Mouse (Mus musculus) midbrain, embryonic 13.5 days (tissue): ENCODE measurements at regions not wholly inside any gene's neighbourhood (a gene's known extent, or its start where the extent isn't known, plus 50 kb on each side); places are given as distances from the start of the nearest gene placed in this dataset.

ENCODE experiments used
- ATAC-seq: fragments of 200-750 bp; cut with Nextera tagmentation; 2 replicates; pipeline ENCODE4 v1.8.0; 2017; ENCODE audit warnings: mild to moderate bottlenecking, moderate TSS enrichment, moderate library complexity
- H3K27ac ChIP-seq: fragments of 300-500 bp; sonication (generic); 2 replicates; pipeline ENCODE4 v1.5.1; 2015; ENCODE audit warnings: inconsistent platforms, mild to moderate bottlenecking, moderate library complexity
- H3K27me3 ChIP-seq: fragments of 300-500 bp; sonication (generic); 2 replicates; pipeline ENCODE4 v1.6.1; 2015; ENCODE audit warnings: mild to moderate bottlenecking, inconsistent platforms
- H3K36me3 ChIP-seq: fragments of 300-500 bp; sonication (generic); 2 replicates; pipeline ENCODE4 v1.6.1; 2015; ENCODE audit warnings: mild to moderate bottlenecking, inconsistent platforms
- H3K4me1 ChIP-seq: fragments of 300-500 bp; sonication (generic); replicated peaks from 2 replicates; pipeline ENCODE4 v1.6.1; 2015; ENCODE audit warnings: inconsistent platforms
- H3K4me2 ChIP-seq: fragments of 300-500 bp; sonication (generic); replicated peaks from 2 replicates; pipeline ENCODE4 v1.6.1; 2015; ENCODE audit warnings: moderate library complexity, mild to moderate bottlenecking, inconsistent platforms
- H3K4me3 ChIP-seq: fragments of 300-500 bp; sonication (generic); replicated peaks from 2 replicates; pipeline ENCODE4 v1.5.1; 2015; ENCODE audit warnings: mild to moderate bottlenecking, inconsistent platforms
- H3K9ac ChIP-seq: fragments of 300-500 bp; sonication (generic); replicated peaks from 2 replicates; pipeline ENCODE4 v1.6.1; 2015; ENCODE audit warnings: mild to moderate bottlenecking, inconsistent platforms
- H3K9me3 ChIP-seq: fragments of 300-500 bp; sonication (generic); 2 replicates; pipeline ENCODE4 v1.6.1; 2016; ENCODE audit warnings: mild to moderate bottlenecking, inconsistent platforms
- WGBS: fragments of 180-500 bp; shearing (Covaris S2); methylation state at CpG from one replicate; pipeline ENCODE4 v1.1.7; 2015; 5-methylcytosine and 5-hydroxymethylcytosine counted together

- no peaks in the 10 kb centered on the region for H3K27me3 ChIP-seq
- 86% methylated on average over 3 of the region's 3 CpGs for WGBS
Measured at GRCm38 (mm10) chr8:52704055-52704454, 807.5 kb upstream of the Aga start.

GRCm38 (mm10) chr8:52732150-52732549, 779.4 kb upstream of the Aga start:
- Histone ChIP-seq H3K4me1 (no peaks in the 10 kb centered on the region), H3K27ac (no peak overlapping the region), H3K4me3 (no peak overlapping the region), H3K36me3 (no peaks in the 10 kb centered on the region), H3K4me2 (no peak overlapping the region), H3K27me3 (no peaks in the 10 kb centered on the region), H3K9me3 (no peaks in the 10 kb centered on the region), H3K9ac (no peak overlapping the region)
- ATAC-seq: peak; percentile 70
- 72% methylated on average over 4 of the region's 4 CpGs for WGBS

More at GRCm38 (mm10) chr8:52704055-52704454, 807.5 kb upstream of the Aga start:
- Histone ChIP-seq H3K9ac (no peak overlapping the region), H3K4me2 (no peak overlapping the region), H3K27ac (no peak overlapping the region), H3K36me3 (no peaks in the 10 kb centered on the region), H3K4me3 (no peak overlapping the region), H3K9me3 (no peaks in the 10 kb centered on the region), H3K4me1 (no peaks in the 10 kb centered on the region)
- no peak for ATAC-seq
